Mouse (Mus musculus) CH12.LX (cell line): ENCODE measurements around the gene Zfp518a.

Experiments used
- CTCF ChIP-seq, 2 experiments: IDR thresholded peaks in 1 of 2; conservative IDR thresholded peaks in 1 of 2; 2 replicates each; pipeline ENCODE4 v1.5.1; 2011 to 2012; ENCODE audit warnings: low read depth in 2 of 2, low read length in 2 of 2, improper control_type of control experiment in 1 of 2, inconsistent platforms in 1 of 2, mild to moderate bottlenecking in 1 of 2, moderate library complexity in 1 of 2
- IRF4 ChIP-seq: IDR thresholded peaks from 2 replicates; pipeline ENCODE4 v1.6.1; 2014; ENCODE audit warnings: low read depth, mild to moderate bottlenecking, inconsistent platforms, low read length, improper control_type of control experiment
- MAX ChIP-seq: IDR thresholded peaks from 2 replicates; pipeline ENCODE4 v1.6.1; 2011; ENCODE audit warnings: low read length, improper control_type of control experiment
- NELFE ChIP-seq: IDR thresholded peaks from 2 replicates; pipeline ENCODE4 v1.6.1; 2011; ENCODE audit warnings: low read depth, low read length, improper control_type of control experiment
- NRF1 ChIP-seq: IDR thresholded peaks from 2 replicates; pipeline ENCODE4 v1.6.1; 2014; ENCODE audit warnings: low read depth, mild to moderate bottlenecking, inconsistent platforms, low read length, improper control_type of control experiment, moderate library complexity
- POLR2A ChIP-seq: IDR thresholded peaks from 2 replicates; pipeline ENCODE4 v1.6.1; 2011; ENCODE audit warnings: low read depth, mild to moderate bottlenecking, improper control_type of control experiment, low read length
- USF2 ChIP-seq: conservative IDR thresholded peaks from 2 replicates; pipeline ENCODE4 v1.6.1; 2011; ENCODE audit warnings: low read depth, low read length, improper control_type of control experiment

GRCm38 (mm10) chr19:40946937-40947577 lies 52.6 kb downstream of the Zfp518a start:
- TF ChIP-seq NELFE, result no peak
- no peak for TF ChIP-seq NRF1
- no peak for TF ChIP-seq CTCF (conservative IDR thresholded peaks at IDR 0.05 in 1 of 2, IDR thresholded peaks at IDR 0.05 in 1 of 2; ENCODE audit: low read depth in 2 of 2, low read length in 2 of 2)
- TF ChIP-seq MAX, result no peak
- TF ChIP-seq IRF4, result no peak
- no peak for TF ChIP-seq USF2
- no peak for TF ChIP-seq POLR2A
